Mouse (Mus musculus) limb, embryonic 14.5 days (tissue): Measurements from ENCODE around the gene Slc32a1. TPM values are rescaled to one million over a fixed set of nuclear protein-coding genes. Genes with fewer than 3 reads are reported as not detected.

Source experiments
- ATAC-seq: fragments of 200-750 bp; cut with Nextera tagmentation; 2 replicates; pipeline ENCODE4 v1.8.0; 2017; ENCODE audit warnings: low read depth, moderate number of reproducible peaks, moderate TSS enrichment; ENCODE audit not compliant: low FRiP score
- DNase-seq: peaks from one replicate; pipeline ENCODE4 v3.0.0-alpha.2; 2015; ENCODE audit warnings: low spot score
- H3K27ac ChIP-seq: fragments of 300-500 bp; sonication (generic); replicated peaks from 2 replicates; pipeline ENCODE4 v1.5.1; 2014; ENCODE audit warnings: low read depth, mild to moderate bottlenecking, low read length, moderate library complexity, mixed read lengths
- H3K27me3 ChIP-seq: fragments of 300-500 bp; sonication (generic); 2 replicates; pipeline ENCODE4 v1.6.1; 2014; ENCODE audit warnings: low read length, mixed read lengths; ENCODE audit not compliant: control insufficient read depth, insufficient read depth
- H3K36me3 ChIP-seq: fragments of 300-500 bp; sonication (generic); 2 replicates; pipeline ENCODE4 v1.6.1; 2014; ENCODE audit warnings: mild to moderate bottlenecking, low read length, moderate library complexity, mixed read lengths; ENCODE audit not compliant: control insufficient read depth, insufficient read depth
- H3K4me1 ChIP-seq: fragments of 300-500 bp; sonication (generic); 2 replicates; pipeline ENCODE4 v1.6.1; 2014; ENCODE audit warnings: antibody characterized with exemption, low read length, mixed read lengths; ENCODE audit not compliant: control insufficient read depth, insufficient read depth
- H3K4me2 ChIP-seq: fragments of 300-500 bp; sonication (generic); replicated peaks from 2 replicates; pipeline ENCODE4 v1.6.1; 2014; ENCODE audit warnings: low read depth, mild to moderate bottlenecking, low read length, moderate library complexity; ENCODE audit not compliant: severe bottlenecking
- H3K4me3 ChIP-seq: fragments of 300-500 bp; sonication (generic); replicated peaks from 2 replicates; pipeline ENCODE4 v1.5.1; 2014; ENCODE audit warnings: low read length
- H3K9ac ChIP-seq: fragments of 300-500 bp; sonication (generic); 2 replicates; pipeline ENCODE4 v1.6.1; 2014; ENCODE audit warnings: mild to moderate bottlenecking, low read depth, low read length, moderate library complexity; ENCODE audit not compliant: severe bottlenecking
- H3K9me3 ChIP-seq: fragments of 300-500 bp; sonication (generic); 2 replicates; pipeline ENCODE4 v1.6.1; 2016; ENCODE audit warnings: low read length; ENCODE audit not compliant: control insufficient read depth
- POLR2A ChIP-seq: fragments of 200-500 bp; IDR thresholded peaks from 2 replicates; pipeline ENCODE4 v1.8.0; 2012; ENCODE audit warnings: inconsistent platforms, mild to moderate bottlenecking, moderate library complexity, borderline replicate concordance; ENCODE audit not compliant: insufficient read depth, insufficient read length; ENCODE audit errors: extremely low read depth
- WGBS: fragments of 180-500 bp; shearing (Covaris S2); extraction: QIAGEN DNeasy Blood & Tissue Kit; methylation state at CpG from one replicate; pipeline ENCODE4 v1.1.7; 2014; 5-methylcytosine and 5-hydroxymethylcytosine counted together
- polyA plus RNA-seq, 2 experiments: library from polyadenylated mRNA; depleted of rRNA in 1 of 2; stranded (reverse) in 1 of 2; unstranded in 1 of 2; fragments of >200 nt; fragmentation: Nextera tagmentation in 1 of 2; extraction: Ambion mirVana in 1 of 2; gene quantifications; 2 replicates each; pipeline versions ENCODE4 v1.2.1 to v1.2.3; 2012 to 2014

Slc32a1 gene
- polyA plus RNA-seq, 2 experiments, result 0.21 TPM; not detected in 1

DNA sequence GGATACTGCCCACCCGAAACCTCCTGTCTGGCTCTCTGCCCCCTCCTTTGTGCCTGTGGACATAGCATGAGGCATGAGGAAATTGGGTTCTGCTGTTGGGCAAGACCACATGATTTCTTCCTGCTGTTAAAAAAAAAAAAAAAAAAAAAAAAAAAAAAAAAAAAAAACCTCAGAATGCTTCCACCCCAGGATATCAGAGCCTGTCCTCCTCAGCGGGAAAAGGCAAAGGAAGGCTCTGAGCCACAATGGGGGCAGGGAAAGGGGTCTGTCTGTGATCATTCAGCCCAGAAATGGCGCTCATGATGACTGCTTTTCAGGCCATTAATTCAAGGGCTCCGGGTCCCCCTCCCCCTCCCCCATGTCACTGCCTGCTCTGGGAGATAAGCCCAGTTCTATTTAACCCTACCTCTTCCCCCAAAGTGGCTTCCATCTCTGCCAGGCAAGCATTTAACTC lies 4.0 kb upstream of the Slc32a1 start:
- no peak overlapping the region for H3K9ac ChIP-seq
- no peak overlapping the region for H3K27ac ChIP-seq

GRCm38 (mm10) chr2:158609681-158610080 lies 886 bp upstream of the Slc32a1 start:
- TF ChIP-seq POLR2A, result no peak
- peaks cover 1% of the 10 kb centered on the region; the same call in 1 of the 2 replicates for H3K4me1 ChIP-seq
- no peak for ATAC-seq
- no peak overlapping the region for H3K27ac ChIP-seq
- H3K36me3 ChIP-seq, result no peaks in the 10 kb centered on the region
- H3K9me3 ChIP-seq, result no peaks in the 10 kb centered on the region
- WGBS, result under 1% methylated on average over 27 of the region's 27 CpGs
- 0 out of 2 replicates have a peak overlapping the region, but pooled peaks have one; percentile 2 for H3K4me3 ChIP-seq
- H3K27me3 ChIP-seq, result peaks cover 88% of the 10 kb centered on the region
- no peak overlapping the region for H3K4me2 ChIP-seq
- no peak overlapping the region for H3K9ac ChIP-seq
- DNase-seq, result no peak

More for the DNA sequence above, 4.0 kb upstream of the Slc32a1 start:
- Histone ChIP-seq H3K4me2 (no peak overlapping the region), H3K4me3 (no peak overlapping the region), H3K4me1 (no peaks in the 10 kb centered on the region), H3K36me3 (no peaks in the 10 kb centered on the region), H3K9me3 (no peaks in the 10 kb centered on the region), H3K27me3 (peaks cover 66% of the 10 kb centered on the region)
- no peak for TF ChIP-seq POLR2A
- 10% methylated on average over 4 of the region's 4 CpGs for WGBS
- no peak for ATAC-seq
- DNase-seq, result no peak

DNA sequence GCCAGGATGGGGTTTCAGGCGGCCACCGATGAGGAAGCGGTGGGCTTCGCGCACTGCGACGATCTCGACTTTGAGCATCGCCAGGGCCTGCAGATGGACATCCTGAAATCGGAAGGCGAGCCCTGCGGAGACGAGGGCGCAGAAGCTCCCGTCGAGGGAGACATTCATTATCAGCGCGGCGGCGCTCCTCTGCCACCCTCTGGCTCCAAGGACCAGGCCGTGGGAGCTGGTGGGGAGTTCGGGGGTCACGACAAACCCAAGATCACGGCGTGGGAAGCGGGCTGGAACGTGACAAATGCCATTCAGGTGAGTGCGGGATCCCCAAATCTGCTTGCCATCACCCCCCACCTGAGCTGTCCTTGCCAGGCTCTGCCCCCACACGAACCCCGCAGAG lies 756 bp downstream of the Slc32a1 start:
- WGBS, result under 1% methylated on average over 30 of the region's 30 CpGs
- Histone ChIP-seq H3K36me3 (no peaks in the 10 kb centered on the region), H3K9me3 (no peaks in the 10 kb centered on the region), H3K27ac (no peak overlapping the region), H3K9ac (no peak overlapping the region), H3K27me3 (peaks cover 96% of the 10 kb centered on the region), H3K4me2 (no peak overlapping the region), H3K4me3 (peak overlapping the region; percentile 22), H3K4me1 (peaks cover 5% of the 10 kb centered on the region; the same call in 1 of the 2 replicates)
- ATAC-seq, result no peak
- no peak for DNase-seq
- no peak for TF ChIP-seq POLR2A

GRCm38 (mm10) chr2:158611726-158612670 lies 1.4 kb downstream of the Slc32a1 start:
- H3K4me3 ChIP-seq, result no peak overlapping the region
- 2% methylated on average over 30 of the region's 30 CpGs for WGBS

GRCm38 (mm10) chr2:158612671-158613250 lies 2.2 kb downstream of the Slc32a1 start:
- Histone ChIP-seq H3K27ac (no peak overlapping the region), H3K9ac (no peak overlapping the region), H3K27me3 (peaks cover 98% of the 10 kb centered on the region), H3K9me3 (no peaks in the 10 kb centered on the region), H3K4me3 (no peak overlapping the region), H3K4me1 (peaks cover 5% of the 10 kb centered on the region; the same call in 1 of the 2 replicates), H3K36me3 (no peaks in the 10 kb centered on the region), H3K4me2 (no peak overlapping the region)
- no peak for DNase-seq
- 6% methylated on average over 10 of the region's 10 CpGs for WGBS
- no peak for ATAC-seq
- TF ChIP-seq POLR2A, result no peak

More at GRCm38 (mm10) chr2:158611726-158612670, 1.4 kb downstream of the Slc32a1 start:
- H3K9ac ChIP-seq, result no peak overlapping the region
- no peak for ATAC-seq
- H3K4me1 ChIP-seq, result peaks cover 5% of the 10 kb centered on the region; the same call in 1 of the 2 replicates
- no peak for DNase-seq
- H3K4me2 ChIP-seq, result no peak overlapping the region
- H3K27me3 ChIP-seq, result peaks cover 97% of the 10 kb centered on the region
- no peaks in the 10 kb centered on the region for H3K36me3 ChIP-seq
- no peak overlapping the region for H3K27ac ChIP-seq
- no peaks in the 10 kb centered on the region for H3K9me3 ChIP-seq
- no peak for TF ChIP-seq POLR2A
